Mouse (Mus musculus): ENCODE results near the gene Naa80. TPM values are rescaled to one million over a fixed set of nuclear protein-coding genes. Genes with fewer than 3 reads are reported as not detected.
"Not testable (repeated sequence)": the region's sequence is repeated elsewhere in the genome, so short reads cannot be mapped to it uniquely, and the experiment has no call there.

Gene Naa80
- polyA plus RNA-seq, 1 experiment from 2014 or later = 15.1 TPM

DNA sequence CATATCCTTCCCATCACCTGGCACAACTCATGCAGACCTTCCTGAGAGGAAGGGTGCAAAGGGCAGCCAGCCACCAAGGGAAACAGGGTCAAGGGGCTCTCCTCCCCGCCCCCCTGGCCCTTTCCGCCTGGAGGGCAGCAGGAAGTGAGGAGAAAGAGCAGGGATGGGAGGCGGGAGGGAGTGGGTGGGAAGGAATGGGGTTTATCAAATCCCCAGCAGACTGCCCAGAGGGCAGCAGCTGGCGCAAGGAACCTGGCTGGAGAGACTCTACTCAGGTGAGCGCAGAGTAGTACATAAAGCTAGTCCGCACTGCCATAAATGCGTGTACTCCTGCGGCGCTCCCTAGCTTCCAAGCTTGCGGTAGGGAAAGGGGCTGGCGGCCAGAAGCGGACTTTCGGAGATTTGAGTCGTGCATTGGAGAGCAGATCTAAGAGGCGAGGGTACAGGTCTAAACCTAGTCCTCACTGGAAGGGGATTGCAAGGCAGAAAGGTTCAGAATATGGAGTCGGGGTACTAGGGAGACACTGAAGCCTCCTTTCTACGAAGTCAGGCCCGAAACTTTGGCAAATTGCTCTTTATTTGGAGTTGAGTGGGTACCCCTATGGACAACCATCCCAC lies 10.9 kb upstream of the Naa80 start, which contains the start of gene Hyal2:
Gene Hyal2 (plus strand): TSS at position 244 of the 618 bp plus-strand sequence.
- Histone ChIP-seq H3K4me2 (replicated peaks) (peak within 1 kb of the TSS; percentile 72), H3K9ac (peak within 1 kb of the TSS; percentile 69), H3K4me1 (replicated peaks) (peaks cover 60% of the 10 kb centered on the region), H3K27ac (peak within 1 kb of the TSS; percentile 83), H3K27me3 (replicated peaks) (no peaks in the 10 kb centered on the region), H3K9me3 (no peaks in the 10 kb centered on the region), H3K36me3 (peaks cover 20% of the 10 kb centered on the region), H3K4me3 (replicated peaks) (peak within 1 kb of the TSS; percentile 70)
- 12% methylated on average over 17 of the region's 18 CpGs for WGBS
- ATAC-seq = no peak

DNA sequence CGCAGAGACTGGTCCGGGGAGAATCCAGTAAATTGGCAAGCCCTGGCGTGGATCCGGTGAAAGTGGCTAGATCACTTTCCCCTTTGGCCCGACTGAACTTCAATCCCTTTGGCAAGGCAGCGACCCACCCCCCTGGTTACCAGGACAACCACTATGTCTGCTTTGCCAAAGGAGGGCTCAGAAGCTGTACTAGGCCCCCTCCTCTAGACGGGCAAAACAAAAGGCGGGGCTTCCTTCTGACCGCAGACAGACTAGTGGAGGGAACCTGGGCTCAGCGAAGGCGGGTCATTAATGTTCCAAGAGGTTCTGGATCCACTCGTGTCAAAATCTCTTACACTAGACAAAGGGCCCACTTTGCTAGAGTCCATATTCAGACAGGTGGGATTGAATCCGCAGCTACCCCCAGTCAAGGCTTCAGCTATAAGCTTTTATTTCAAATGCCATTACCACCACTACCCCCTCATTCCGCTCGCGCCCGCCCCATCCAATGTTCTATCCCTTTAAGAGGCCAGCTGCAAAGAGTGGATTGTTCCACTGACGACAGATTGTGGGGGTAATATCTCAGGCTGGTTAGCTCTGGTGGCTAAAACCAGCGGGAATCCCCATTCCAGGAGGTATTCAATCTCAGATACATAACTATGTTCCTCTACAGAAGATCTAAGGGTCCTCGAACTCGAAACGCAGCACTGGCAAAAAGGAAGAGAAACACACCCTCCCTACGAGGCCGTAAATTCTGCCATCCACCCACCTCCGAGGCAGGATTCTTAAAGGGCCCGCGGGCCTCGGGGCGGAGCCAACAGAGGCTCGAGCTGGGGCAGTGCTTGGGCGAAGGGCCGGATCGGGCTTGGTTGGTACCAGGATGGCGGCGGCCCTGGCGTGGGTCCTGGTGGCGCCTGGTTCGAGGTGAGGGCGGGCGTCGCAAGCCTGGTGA lies 10.1 kb upstream of the Naa80 start:
- Histone ChIP-seq H3K27ac (peak overlapping the region; percentile 83), H3K4me3 (replicated peaks) (peak overlapping the region; percentile 70), H3K4me1 (replicated peaks) (peaks cover 58% of the 10 kb centered on the region), H3K36me3 (peaks cover 24% of the 10 kb centered on the region), H3K9ac (peak overlapping the region; percentile 69), H3K4me2 (replicated peaks) (peak overlapping the region; percentile 72), H3K27me3 (replicated peaks) (no peaks in the 10 kb centered on the region), H3K9me3 (no peaks in the 10 kb centered on the region)
- WGBS = under 1% methylated on average over 41 of the region's 41 CpGs
- peak; percentile 89 for ATAC-seq

DNA sequence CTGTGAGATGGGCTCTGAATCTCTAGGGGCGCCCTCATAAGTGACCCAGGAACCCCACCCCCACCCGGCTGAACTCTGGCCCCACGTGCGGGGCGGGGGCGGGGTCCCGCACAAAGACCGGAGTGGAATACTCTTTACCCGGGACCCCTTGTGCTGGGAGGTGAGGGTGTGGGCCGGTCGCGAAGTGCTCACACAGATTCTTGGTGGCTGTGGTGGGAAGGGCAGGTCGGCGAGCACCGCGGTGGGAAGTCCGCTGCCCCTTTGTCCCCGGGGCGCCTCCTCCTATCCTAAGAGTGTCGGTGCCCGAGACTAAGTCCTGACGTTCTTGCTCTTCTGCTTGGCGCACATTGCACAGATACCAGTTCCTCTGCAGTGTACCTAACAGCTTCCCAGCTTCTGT lies 9.4 kb upstream of the Naa80 start:
- Histone ChIP-seq H3K4me1 (replicated peaks) (peaks cover 52% of the 10 kb centered on the region), H3K27ac (peak overlapping the region; percentile 83), H3K27me3 (replicated peaks) (no peaks in the 10 kb centered on the region), H3K4me2 (replicated peaks) (peak overlapping the region; percentile 72), H3K36me3 (peaks cover 24% of the 10 kb centered on the region), H3K4me3 (replicated peaks) (peak overlapping the region; percentile 70), H3K9ac (peak overlapping the region; percentile 69), H3K9me3 (no peaks in the 10 kb centered on the region)
- peak; percentile 36 for ATAC-seq
- WGBS = 1% methylated on average over 23 of the region's 23 CpGs

DNA sequence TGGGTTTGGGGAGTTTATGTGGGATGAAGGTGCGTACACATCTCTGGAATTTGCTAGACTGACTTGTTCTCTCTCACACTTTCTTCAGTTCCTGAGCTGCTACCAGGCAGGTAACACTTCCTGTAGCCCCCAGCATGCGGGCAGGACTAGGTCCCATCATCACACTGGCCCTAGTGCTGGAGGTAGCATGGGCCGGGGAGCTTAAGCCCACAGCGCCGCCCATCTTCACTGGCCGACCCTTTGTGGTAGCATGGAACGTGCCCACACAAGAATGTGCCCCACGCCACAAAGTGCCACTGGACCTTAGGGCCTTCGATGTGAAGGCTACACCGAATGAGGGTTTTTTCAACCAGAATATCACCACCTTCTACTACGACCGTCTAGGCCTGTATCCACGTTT lies 8.7 kb upstream of the Naa80 start:
- H3K27ac ChIP-seq = peak overlapping the region; percentile 83
- H3K4me2 ChIP-seq (replicated peaks) = peak overlapping the region; percentile 72
- WGBS = 38% methylated on average over 13 of the region's 13 CpGs
- H3K4me3 ChIP-seq (replicated peaks) = peak overlapping the region; percentile 70
- peaks cover 51% of the 10 kb centered on the region for H3K4me1 ChIP-seq (replicated peaks)
- no peak for ATAC-seq
- no peaks in the 10 kb centered on the region for H3K9me3 ChIP-seq
- peaks cover 27% of the 10 kb centered on the region for H3K36me3 ChIP-seq
- peak overlapping the region; percentile 69 for H3K9ac ChIP-seq
- no peaks in the 10 kb centered on the region for H3K27me3 ChIP-seq (replicated peaks)

GRCm38 (mm10) chr9:107570845-107571244 lies 7.8 kb upstream of the Naa80 start:
- Histone ChIP-seq H3K9ac (peak overlapping the region; percentile 69; the same call in 1 of the 2 replicates), H3K4me1 (replicated peaks) (peaks cover 49% of the 10 kb centered on the region), H3K27ac (0 out of 2 replicates have a peak overlapping the region, but pooled peaks have one; percentile 11), H3K36me3 (peaks cover 27% of the 10 kb centered on the region), H3K4me2 (replicated peaks) (peak overlapping the region; percentile 72), H3K27me3 (replicated peaks) (no peaks in the 10 kb centered on the region), H3K9me3 (no peaks in the 10 kb centered on the region), H3K4me3 (replicated peaks) (peak overlapping the region; percentile 70)
- 75% methylated on average over 21 of the region's 21 CpGs for WGBS
- ATAC-seq = no peak

DNA sequence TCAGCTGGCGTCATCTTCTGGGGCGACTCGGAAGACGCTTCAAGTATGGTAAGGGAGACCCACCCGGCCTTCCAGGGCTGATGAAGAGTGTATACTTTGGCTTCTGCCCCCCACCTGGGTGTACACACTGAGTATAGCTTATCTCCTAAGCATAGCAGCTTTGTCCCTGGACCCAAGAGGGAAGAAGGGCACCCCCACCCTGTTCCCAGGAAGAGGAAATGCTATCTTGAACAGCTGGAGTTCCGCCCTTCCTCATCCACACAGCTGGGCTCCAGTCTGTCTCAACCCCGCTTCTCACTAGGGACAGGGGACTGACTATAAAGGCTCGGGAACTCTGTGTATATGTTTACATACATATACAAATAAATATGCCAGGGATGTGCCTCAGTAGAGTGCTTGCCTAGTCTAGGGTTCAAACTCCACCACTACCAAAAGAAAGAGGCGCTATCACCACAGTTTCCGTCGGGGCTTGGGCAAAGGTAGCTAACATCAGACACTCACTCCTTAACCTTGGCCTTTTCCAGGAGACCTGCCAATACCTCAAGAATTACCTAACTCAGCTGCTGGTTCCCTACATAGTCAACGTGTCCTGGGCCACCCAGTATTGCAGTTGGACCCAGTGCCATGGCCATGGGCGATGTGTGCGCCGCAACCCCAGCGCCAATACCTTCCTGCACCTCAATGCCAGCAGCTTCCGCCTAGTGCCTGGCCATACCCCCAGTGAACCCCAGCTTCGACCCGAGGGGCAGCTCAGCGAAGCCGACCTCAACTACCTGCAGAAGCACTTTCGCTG lies 7.0 kb upstream of the Naa80 start:
- Histone ChIP-seq H3K27me3 (replicated peaks) (no peaks in the 10 kb centered on the region), H3K4me1 (replicated peaks) (peaks cover 50% of the 10 kb centered on the region), H3K4me3 (replicated peaks) (no peak overlapping the region), H3K27ac (peak overlapping the region; percentile 14; the same call in 1 of the 2 replicates), H3K9me3 (no peaks in the 10 kb centered on the region), H3K36me3 (peaks cover 27% of the 10 kb centered on the region), H3K4me2 (replicated peaks) (peak overlapping the region; percentile 72), H3K9ac (no peak overlapping the region)
- ATAC-seq = no peak
- WGBS = 82% methylated on average over 22 of the region's 22 CpGs

- Histone ChIP-seq H3K4me3 (replicated peaks) (no peak overlapping the region), H3K27me3 (replicated peaks) (no peaks in the 10 kb centered on the region), H3K36me3 (peaks cover 27% of the 10 kb centered on the region), H3K9ac (no peak overlapping the region), H3K9me3 (no peaks in the 10 kb centered on the region), H3K4me2 (replicated peaks) (no peak overlapping the region), H3K4me1 (replicated peaks) (peaks cover 51% of the 10 kb centered on the region), H3K27ac (no peak overlapping the region)
- WGBS = 97% methylated on average over 2 of the region's 2 CpGs
- ATAC-seq = no peak
Observed at GRCm38 (mm10) chr9:107572327-107572662, 6.4 kb upstream of the Naa80 start.

DNA sequence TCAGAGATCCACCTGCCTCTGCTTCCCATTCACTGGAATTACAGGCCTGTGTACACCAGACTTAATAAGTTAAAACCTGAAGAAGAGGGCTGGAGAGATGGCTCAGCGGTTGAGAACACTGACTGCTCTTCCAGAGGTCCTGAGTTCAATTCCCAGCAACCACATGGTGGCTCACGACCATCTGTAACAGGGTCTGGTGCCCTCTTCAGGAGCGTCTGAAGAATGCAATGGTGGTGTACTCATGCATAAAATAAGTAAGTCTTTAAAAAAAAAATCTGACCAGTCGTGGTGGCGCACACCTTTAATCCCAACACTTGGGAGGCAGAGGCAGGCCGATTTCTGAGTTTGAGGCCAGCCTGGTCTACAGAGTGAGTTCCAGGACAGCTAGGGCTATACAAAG lies 4.9 kb upstream of the Naa80 start:
- peaks cover 45% of the 10 kb centered on the region for H3K4me1 ChIP-seq (replicated peaks)
- H3K27me3 ChIP-seq (replicated peaks); H3K9me3 ChIP-seq; H3K4me2 ChIP-seq (replicated peaks); H3K4me3 ChIP-seq (replicated peaks); ATAC-seq; H3K9ac ChIP-seq; H3K27ac ChIP-seq: not testable (repeated sequence)
- WGBS = 83% methylated on average over 6 of the region's 6 CpGs
- H3K36me3 ChIP-seq = peaks cover 27% of the 10 kb centered on the region

GRCm38 (mm10) chr9:107575579-107576356 lies 2.9 kb upstream of the Naa80 start:
- H3K27me3 ChIP-seq (replicated peaks) = no peaks in the 10 kb centered on the region
- H3K4me3 ChIP-seq (replicated peaks) = no peak overlapping the region
- peak overlapping the region; percentile 1; the same call in 1 of the 2 replicates for H3K4me2 ChIP-seq (replicated peaks)
- H3K27ac ChIP-seq = peak overlapping the region; percentile 59
- H3K4me1 ChIP-seq (replicated peaks) = peaks cover 38% of the 10 kb centered on the region
- ATAC-seq = peak; percentile 75
- H3K36me3 ChIP-seq = peaks cover 22% of the 10 kb centered on the region
- WGBS = 61% methylated on average over 14 of the region's 14 CpGs
- no peak overlapping the region for H3K9ac ChIP-seq
- H3K9me3 ChIP-seq = no peaks in the 10 kb centered on the region

- Histone ChIP-seq H3K4me1 (replicated peaks) (peaks cover 36% of the 10 kb centered on the region), H3K9me3 (no peaks in the 10 kb centered on the region), H3K27me3 (replicated peaks) (no peaks in the 10 kb centered on the region), H3K27ac (peak within 1 kb of the TSS; percentile 59), H3K9ac (peak within 1 kb of the TSS; percentile 50), H3K4me3 (replicated peaks) (peak within 1 kb of the TSS; percentile 36), H3K4me2 (replicated peaks) (peak within 1 kb of the TSS; percentile 67), H3K36me3 (peaks cover 17% of the 10 kb centered on the region)
- 18% methylated on average over 16 of the region's 16 CpGs for WGBS
- ATAC-seq = peak; percentile 74
Observed at GRCm38 (mm10) chr9:107576357-107577107, 2.2 kb upstream of the Naa80 start, which contains the start of gene Hyal1. Gene Hyal1 (plus strand): TSS chr9:107576927.

DNA sequence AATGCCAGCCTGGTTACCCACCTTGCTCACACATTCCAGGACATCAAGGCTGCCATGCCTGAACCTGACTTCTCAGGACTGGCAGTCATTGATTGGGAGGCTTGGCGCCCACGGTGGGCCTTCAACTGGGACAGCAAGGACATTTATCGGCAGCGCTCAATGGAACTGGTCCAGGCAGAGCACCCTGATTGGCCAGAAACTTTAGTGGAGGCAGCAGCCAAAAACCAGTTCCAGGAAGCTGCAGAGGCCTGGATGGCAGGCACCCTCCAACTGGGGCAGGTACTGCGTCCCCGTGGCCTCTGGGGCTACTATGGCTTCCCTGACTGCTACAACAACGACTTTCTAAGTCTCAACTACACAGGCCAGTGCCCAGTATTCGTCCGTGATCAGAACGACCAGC lies 816 bp upstream of the Naa80 start:
- H3K27me3 ChIP-seq (replicated peaks) = no peaks in the 10 kb centered on the region
- 0 out of 2 replicates have a peak overlapping the region, but pooled peaks have one; percentile 8 for H3K9ac ChIP-seq
- no peak overlapping the region for H3K4me2 ChIP-seq (replicated peaks)
- H3K4me1 ChIP-seq (replicated peaks) = peaks cover 36% of the 10 kb centered on the region
- no peak overlapping the region for H3K4me3 ChIP-seq (replicated peaks)
- ATAC-seq = no peak
- no peak overlapping the region for H3K27ac ChIP-seq
- no peaks in the 10 kb centered on the region for H3K9me3 ChIP-seq
- peaks cover 8% of the 10 kb centered on the region for H3K36me3 ChIP-seq
- 90% methylated on average over 10 of the region's 10 CpGs for WGBS
